Mouse (Mus musculus) brain, adult 10 weeks (tissue): ENCODE results near the gene Tmem40. TPM values are rescaled to one million over a fixed set of nuclear protein-coding genes. Genes with fewer than 3 reads are reported as not detected.

Source experiments
- polyA plus RNA-seq: library from polyadenylated mRNA; stranded (reverse); fragments of 350-450 nt; fragmentation: Illumina TruSeq; extraction: RNeasy Lipid Tissue Mini Kit (QIAGEN cat#74804); gene quantifications from one replicate; pipeline ENCODE4 v1.2.3, GENCODE M21; 2015; ENCODE audit warnings: low read depth, low replicate concordance

Tmem40 gene
- 5.3 TPM for polyA plus RNA-seq

DNA sequence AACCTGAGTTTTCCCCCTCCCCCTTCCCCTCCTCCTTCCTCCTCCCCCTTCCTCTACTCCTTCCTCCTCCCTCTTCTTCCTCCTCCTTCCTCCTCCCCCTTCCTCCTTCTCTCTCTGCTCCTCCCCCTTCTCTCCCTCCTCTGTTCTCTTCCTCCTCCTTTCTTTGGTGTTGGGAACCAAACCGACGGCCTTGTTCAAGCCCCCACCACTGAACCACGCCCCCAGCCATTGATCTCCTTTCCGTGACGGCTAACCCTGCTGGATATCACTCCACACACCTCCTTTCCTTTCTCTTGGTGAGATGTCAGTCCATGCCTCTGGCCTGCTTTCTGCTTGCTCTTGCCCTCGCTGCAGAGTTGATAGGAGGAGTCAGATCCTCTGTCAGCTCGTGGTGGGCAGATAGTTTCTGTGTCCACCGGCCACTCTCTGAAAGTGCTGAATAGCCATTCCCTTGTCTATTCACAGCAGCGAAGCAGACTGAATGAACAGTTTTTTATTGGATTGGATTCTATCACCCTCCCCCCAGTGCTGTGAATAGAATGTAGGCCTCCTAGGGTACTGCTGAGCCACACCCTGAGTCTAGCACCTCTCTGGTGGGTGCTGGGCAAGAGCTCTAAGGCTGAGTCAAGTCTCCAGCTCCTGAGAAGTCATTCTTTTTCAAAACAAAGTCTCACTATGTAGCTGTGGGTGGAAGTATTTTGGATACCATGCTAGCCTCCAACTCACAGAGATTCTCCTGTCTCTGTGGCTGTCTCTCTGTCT is at the start of gene Tmem40:
Gene Tmem40, minus strand, starts transcription at position 416 of the 762 bp plus-strand sequence.

DNA sequence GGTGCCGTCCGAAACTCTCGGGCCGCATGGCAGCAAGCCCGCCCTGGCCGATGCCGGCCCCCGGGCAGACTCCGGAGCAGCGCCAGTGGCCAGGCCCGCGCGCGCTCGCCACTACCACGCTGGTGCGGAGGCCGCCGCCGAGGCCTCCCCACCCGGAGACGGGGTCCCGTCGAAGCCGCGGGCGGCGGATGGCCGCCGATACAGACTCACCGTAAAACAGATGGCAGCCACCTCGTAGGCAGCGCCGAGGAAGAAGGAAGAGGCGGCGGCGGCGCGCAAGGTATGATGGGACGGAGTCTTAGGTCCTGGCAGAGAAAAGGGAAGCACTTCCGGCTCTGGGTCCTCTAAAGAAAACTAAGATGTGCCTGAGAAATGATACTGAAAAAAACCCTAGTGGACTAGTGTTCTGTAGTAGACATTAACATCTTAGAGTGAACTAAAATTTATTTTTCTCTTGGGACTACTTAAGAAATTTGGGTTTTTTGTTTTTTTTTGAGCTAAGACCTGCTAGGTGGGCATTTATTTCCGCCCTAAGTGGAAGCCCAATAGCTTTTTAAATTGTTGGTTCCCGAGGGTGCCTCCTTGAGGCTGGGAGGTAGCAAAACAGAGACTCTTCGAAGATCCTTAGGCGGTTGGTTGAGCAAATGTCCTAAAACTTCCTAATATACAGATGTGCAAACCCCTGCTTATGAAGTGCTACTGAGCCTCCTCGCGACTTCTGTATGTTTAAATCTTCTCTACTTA is 46.5 kb upstream of the Tmem40 start, which contains the start of gene Rpl32:
Gene Rpl32, minus strand, starts transcription at position 260 of the 744 bp plus-strand sequence.

DNA sequence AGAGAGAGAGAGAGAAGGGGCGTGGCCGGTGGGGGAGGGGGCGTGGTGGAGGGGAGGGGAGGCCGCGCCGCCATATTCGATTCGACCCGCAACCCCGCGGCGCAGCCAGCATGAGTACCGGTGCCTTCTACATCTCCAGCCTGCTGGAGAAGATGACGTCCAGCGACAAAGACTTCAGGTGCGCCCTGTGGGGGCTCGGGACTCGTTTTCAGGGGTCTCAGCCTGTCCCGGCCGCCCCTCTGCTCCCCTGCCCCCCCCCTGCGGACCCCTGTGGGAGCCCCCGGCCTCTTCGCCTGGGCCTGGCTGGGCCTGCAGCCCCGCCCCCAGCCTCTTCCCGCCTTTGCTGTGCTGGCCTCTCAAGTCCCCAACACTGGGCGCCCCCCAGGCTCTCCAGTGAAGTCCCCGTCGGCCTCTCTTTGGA is 12.3 kb upstream of the Tmem40 start, which contains the start of gene Cand2:
Gene Cand2, plus strand, starts transcription at position 38 of the 421 bp plus-strand sequence.

Other genes starting within 250 kb of the Tmem40 start
- 32.3 TPM for gene Tsen2, start 217.7 kb downstream of the Tmem40 start, polyA plus RNA-seq
- gene Mkrn2os, start 169.8 kb downstream of the Tmem40 start, polyA plus RNA-seq: not detected
- gene Mkrn2, start 160.5 kb downstream of the Tmem40 start, polyA plus RNA-seq: 21.3 TPM
- gene Raf1, start 85.8 kb downstream of the Tmem40 start, polyA plus RNA-seq: 75.3 TPM
- gene Cand2, start 12.1 kb upstream of the Tmem40 start, polyA plus RNA-seq: 1.6 TPM
- 1,156 TPM for gene Rpl32, start 46.3 kb upstream of the Tmem40 start, polyA plus RNA-seq
- 5.6 TPM for gene Efcab12, start 76.0 kb upstream of the Tmem40 start, polyA plus RNA-seq
- 7.2 TPM for gene Mbd4, start 91.0 kb upstream of the Tmem40 start, polyA plus RNA-seq
- 19.4 TPM for gene Ift122, start 91.1 kb upstream of the Tmem40 start, polyA plus RNA-seq
- gene Rho, start 169.3 kb upstream of the Tmem40 start, polyA plus RNA-seq: 0.24 TPM
- not detected for gene H1foo, start 182.5 kb upstream of the Tmem40 start, polyA plus RNA-seq
- gene Plxnd1, start 232.6 kb upstream of the Tmem40 start, polyA plus RNA-seq: 61.0 TPM